Mouse (Mus musculus) effector memory CD4-positive, alpha-beta T cell, adult 7 months (primary cell): ENCODE results near the gene Eif2s2. TPM values are rescaled to one million over a fixed set of nuclear protein-coding genes. Genes with fewer than 3 reads are reported as not detected.

Experiments
- polyA plus RNA-seq: library from polyadenylated mRNA; unstranded; fragments of 100-300 nt; shearing (Covaris generic); gene quantifications from one replicate; pipeline ENCODE4 v1.2.1, GENCODE M21; 2017

Eif2s2 gene
- 64.6 TPM for polyA plus RNA-seq

DNA sequence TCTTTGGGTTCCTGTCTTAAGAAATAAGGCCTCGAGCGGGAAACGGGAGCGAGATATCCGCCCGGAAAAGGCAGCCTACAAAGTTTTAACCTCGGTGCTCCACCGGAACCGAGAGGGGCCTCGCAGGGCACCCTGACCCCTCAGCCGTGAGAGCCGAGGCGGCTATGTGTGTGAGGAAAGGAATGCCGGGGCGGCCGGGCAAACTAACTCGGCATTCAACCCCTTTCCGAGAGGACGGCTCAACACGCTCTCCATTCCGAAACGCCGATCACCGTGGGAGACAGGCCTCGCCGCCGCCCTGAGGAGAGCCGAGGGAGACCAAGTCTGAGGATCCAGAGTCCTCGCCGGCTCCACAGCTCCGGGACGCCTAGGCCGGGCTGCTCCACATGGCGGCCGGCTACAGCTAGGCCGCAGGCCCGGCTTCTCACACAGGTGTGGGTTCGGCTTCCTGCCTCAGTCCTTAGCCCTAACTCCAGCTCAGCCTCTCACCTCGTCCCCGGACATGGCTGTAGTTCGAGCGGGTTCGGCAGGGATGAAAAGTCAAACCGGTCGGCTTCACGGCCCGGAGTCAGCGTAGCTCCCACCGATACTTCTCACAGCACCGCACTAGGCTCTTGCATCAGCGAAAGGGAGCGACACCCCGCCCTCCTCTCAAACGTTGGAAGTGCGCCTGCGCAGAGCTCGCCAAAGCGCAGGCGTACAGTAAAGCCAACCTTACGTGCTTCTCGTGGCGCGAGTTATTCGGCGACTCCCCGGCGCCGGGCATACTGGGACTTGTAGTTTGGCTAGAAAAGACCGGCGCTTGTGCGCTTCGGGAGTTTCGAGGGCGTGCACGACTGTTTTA, at the start of gene Eif2s2:
Gene Eif2s2 (minus strand): TSS at position 735 of the 844 bp plus-strand sequence.

Other genes with a start within 250 kb of the Eif2s2 start
- 17.2 TPM for gene Chmp4b, start 241.2 kb downstream of the Eif2s2 start, polyA plus RNA-seq
- not detected for gene Gm14214, start 122.9 kb downstream of the Eif2s2 start, polyA plus RNA-seq
- 79.6 TPM for gene Raly, start 101.8 kb downstream of the Eif2s2 start, polyA plus RNA-seq
- gene a, start 101.5 kb downstream of the Eif2s2 start, polyA plus RNA-seq: 0.79 TPM
- gene Gm14226, start 125.3 kb upstream of the Eif2s2 start, polyA plus RNA-seq: 0.20 TPM
- 45.5 TPM for gene Ahcy, start 181.6 kb upstream of the Eif2s2 start, polyA plus RNA-seq
- gene Itch, start 240.6 kb upstream of the Eif2s2 start, polyA plus RNA-seq: 85.7 TPM